Mouse (Mus musculus) forebrain, embryonic 12.5 days (tissue): ENCODE measurements around the gene Tmem185b. TPM values are rescaled to one million over a fixed set of nuclear protein-coding genes. Genes with fewer than 3 reads are reported as not detected.

ENCODE experiments used
- ATAC-seq: fragments of 200-750 bp; cut with Nextera tagmentation; 2 replicates; pipeline ENCODE4 v1.8.0; 2017; ENCODE audit warnings: moderate TSS enrichment; ENCODE audit not compliant: low FRiP score
- H3K27ac ChIP-seq: fragments of 300-500 bp; sonication (generic); 2 replicates; pipeline ENCODE4 v1.5.1; 2016; ENCODE audit warnings: mild to moderate bottlenecking
- H3K27me3 ChIP-seq: fragments of 300-500 bp; sonication (generic); 2 replicates; pipeline ENCODE4 v1.6.1; 2016; ENCODE audit warnings: mild to moderate bottlenecking
- H3K36me3 ChIP-seq: fragments of 300-500 bp; sonication (generic); replicated peaks from 2 replicates; pipeline ENCODE4 v1.6.1; 2016; ENCODE audit warnings: mild to moderate bottlenecking
- H3K4me1 ChIP-seq: fragments of 300-500 bp; sonication (generic); 2 replicates; pipeline ENCODE4 v1.6.1; 2016
- H3K4me2 ChIP-seq: fragments of 300-500 bp; sonication (generic); 2 replicates; pipeline ENCODE4 v1.6.1; 2016; ENCODE audit warnings: mild to moderate bottlenecking, moderate library complexity
- H3K4me3 ChIP-seq: fragments of 300-500 bp; sonication (generic); replicated peaks from 2 replicates; pipeline ENCODE4 v1.5.1; 2016; ENCODE audit warnings: mild to moderate bottlenecking
- H3K9ac ChIP-seq: fragments of 300-500 bp; sonication (generic); 2 replicates; pipeline ENCODE4 v1.6.1; 2016; ENCODE audit warnings: mild to moderate bottlenecking
- H3K9me3 ChIP-seq: fragments of 300-500 bp; sonication (generic); 2 replicates; pipeline ENCODE4 v1.6.1; 2016
- WGBS: fragments of 180-500 bp; shearing (Covaris S2); methylation state at CpG from one replicate; pipeline ENCODE4 v1.1.7; 2016; 5-methylcytosine and 5-hydroxymethylcytosine counted together
- polyA plus RNA-seq: library from polyadenylated mRNA; unstranded; fragments of >200 nt; fragmentation: Nextera tagmentation; extraction: Ambion mirVana; gene quantifications from 2 replicates; pipeline ENCODE4 v1.2.1, GENCODE M21; 2016

The Tmem185b gene
- polyA plus RNA-seq, 1 experiment from 2014 or later: 19.7 TPM

GRCm38 (mm10) chr1:119505951-119506350 lies 20.0 kb upstream of the Tmem185b start:
- no peak for ATAC-seq
- Histone ChIP-seq H3K27me3 (peaks cover 20% of the 10 kb centered on the region), H3K36me3 (no peaks in the 10 kb centered on the region), H3K9me3 (no peaks in the 10 kb centered on the region), H3K27ac (no peak overlapping the region), H3K4me2 (no peak overlapping the region), H3K9ac (no peak overlapping the region), H3K4me1 (peaks cover 20% of the 10 kb centered on the region), H3K4me3 (no peak overlapping the region)
- 90% methylated on average over 3 of the region's 3 CpGs for WGBS

GRCm38 (mm10) chr1:119508548-119508947 lies 17.4 kb upstream of the Tmem185b start:
- no peak for ATAC-seq
- Histone ChIP-seq H3K27ac (no peak overlapping the region), H3K27me3 (peaks cover 20% of the 10 kb centered on the region), H3K4me2 (no peak overlapping the region), H3K4me1 (peaks cover 14% of the 10 kb centered on the region), H3K9me3 (no peaks in the 10 kb centered on the region), H3K9ac (no peak overlapping the region), H3K4me3 (no peak overlapping the region), H3K36me3 (no peaks in the 10 kb centered on the region)
- 43% methylated on average over 4 of the region's 4 CpGs for WGBS

- H3K4me1 ChIP-seq: peaks cover 8% of the 10 kb centered on the region
- WGBS: 87% methylated on average over 7 of the region's 7 CpGs
- no peaks in the 10 kb centered on the region for H3K36me3 ChIP-seq
- no peak overlapping the region for H3K27ac ChIP-seq
- H3K4me3 ChIP-seq: no peak overlapping the region
- H3K27me3 ChIP-seq: peaks cover 20% of the 10 kb centered on the region
- H3K9ac ChIP-seq: no peak overlapping the region
- H3K4me2 ChIP-seq: no peak overlapping the region
- no peaks in the 10 kb centered on the region for H3K9me3 ChIP-seq
- no peak for ATAC-seq
These were observed 16.5 kb upstream of the Tmem185b start for GRCm38 (mm10) chr1:119509474-119509873.

GRCm38 (mm10) chr1:119510409-119510808 lies 15.6 kb upstream of the Tmem185b start:
- Histone ChIP-seq H3K4me1 (peaks cover 2% of the 10 kb centered on the region), H3K9me3 (no peaks in the 10 kb centered on the region), H3K36me3 (no peaks in the 10 kb centered on the region), H3K27me3 (peaks cover 19% of the 10 kb centered on the region), H3K4me2 (no peak overlapping the region), H3K27ac (no peak overlapping the region), H3K4me3 (no peak overlapping the region), H3K9ac (no peak overlapping the region)
- 74% methylated on average over 9 of the region's 9 CpGs for WGBS
- no peak for ATAC-seq

- ATAC-seq: no peak
- WGBS: 67% methylated on average over 8 of the region's 8 CpGs
- no peak overlapping the region for H3K9ac ChIP-seq
- no peak overlapping the region for H3K27ac ChIP-seq
- H3K4me1 ChIP-seq: no peaks in the 10 kb centered on the region; the same call in 1 of the 2 replicates
- no peaks in the 10 kb centered on the region for H3K9me3 ChIP-seq
- H3K36me3 ChIP-seq: no peaks in the 10 kb centered on the region
- H3K4me3 ChIP-seq: no peak overlapping the region
- H3K27me3 ChIP-seq: peaks cover 15% of the 10 kb centered on the region
- H3K4me2 ChIP-seq: no peak overlapping the region
These were observed 15.1 kb upstream of the Tmem185b start for GRCm38 (mm10) chr1:119510857-119511256.

- Histone ChIP-seq H3K4me3 (no peak overlapping the region), H3K9ac (no peak overlapping the region), H3K4me1 (no peaks in the 10 kb centered on the region), H3K36me3 (no peaks in the 10 kb centered on the region), H3K9me3 (no peaks in the 10 kb centered on the region), H3K27ac (no peak overlapping the region), H3K4me2 (no peak overlapping the region), H3K27me3 (no peaks in the 10 kb centered on the region)
- 85% methylated on average over 7 of the region's 7 CpGs for WGBS
- no peak for ATAC-seq
These were observed 7.9 kb upstream of the Tmem185b start for GRCm38 (mm10) chr1:119518060-119518459.

GRCm38 (mm10) chr1:119518786-119519185 lies 7.2 kb upstream of the Tmem185b start:
- no peaks in the 10 kb centered on the region for H3K9me3 ChIP-seq
- no peak overlapping the region for H3K4me3 ChIP-seq
- H3K27ac ChIP-seq: no peak overlapping the region
- H3K36me3 ChIP-seq: no peaks in the 10 kb centered on the region
- no peak overlapping the region for H3K4me2 ChIP-seq
- H3K9ac ChIP-seq: no peak overlapping the region
- no peaks in the 10 kb centered on the region for H3K4me1 ChIP-seq
- ATAC-seq: no peak
- H3K27me3 ChIP-seq: no peaks in the 10 kb centered on the region

- no peak overlapping the region for H3K4me3 ChIP-seq
- H3K27me3 ChIP-seq: no peaks in the 10 kb centered on the region
- no peaks in the 10 kb centered on the region for H3K4me1 ChIP-seq
- H3K4me2 ChIP-seq: no peak overlapping the region
- H3K9ac ChIP-seq: no peak overlapping the region
- no peaks in the 10 kb centered on the region for H3K9me3 ChIP-seq
- ATAC-seq: no peak
- 83% methylated on average over 6 of the region's 6 CpGs for WGBS
- H3K36me3 ChIP-seq: no peaks in the 10 kb centered on the region
- no peak overlapping the region for H3K27ac ChIP-seq
These were observed 6.7 kb upstream of the Tmem185b start for GRCm38 (mm10) chr1:119519286-119519685.

- 61% methylated on average over 2 of the region's 2 CpGs for WGBS
- Histone ChIP-seq H3K4me2 (no peak overlapping the region), H3K27ac (no peak overlapping the region), H3K9ac (no peak overlapping the region), H3K36me3 (no peaks in the 10 kb centered on the region), H3K4me3 (no peak overlapping the region), H3K27me3 (no peaks in the 10 kb centered on the region), H3K9me3 (no peaks in the 10 kb centered on the region), H3K4me1 (peaks cover 13% of the 10 kb centered on the region)
- ATAC-seq: no peak
These were observed 4.9 kb upstream of the Tmem185b start for GRCm38 (mm10) chr1:119521029-119521428.

- Histone ChIP-seq H3K27ac (no peak overlapping the region), H3K4me1 (peaks cover 18% of the 10 kb centered on the region), H3K9me3 (no peaks in the 10 kb centered on the region), H3K4me3 (no peak overlapping the region), H3K27me3 (no peaks in the 10 kb centered on the region), H3K36me3 (no peaks in the 10 kb centered on the region), H3K9ac (no peak overlapping the region), H3K4me2 (no peak overlapping the region)
- 85% methylated on average over 7 of the region's 7 CpGs for WGBS
- ATAC-seq: no peak
These were observed 4.3 kb upstream of the Tmem185b start for GRCm38 (mm10) chr1:119521681-119522080.

- peaks cover 8% of the 10 kb centered on the region; the same call in 1 of the 2 replicates for H3K9me3 ChIP-seq
- no peaks in the 10 kb centered on the region for H3K27me3 ChIP-seq
- H3K4me3 ChIP-seq: no peak overlapping the region
- no peak overlapping the region for H3K4me2 ChIP-seq
- H3K4me1 ChIP-seq: peaks cover 27% of the 10 kb centered on the region
- WGBS: 89% methylated on average over 4 of the region's 4 CpGs
- peaks cover 9% of the 10 kb centered on the region for H3K36me3 ChIP-seq
- ATAC-seq: no peak
- no peak overlapping the region for H3K27ac ChIP-seq
- no peak overlapping the region for H3K9ac ChIP-seq
These were observed 3.2 kb upstream of the Tmem185b start for GRCm38 (mm10) chr1:119522726-119523125.

GRCm38 (mm10) chr1:119523369-119523768 lies 2.6 kb upstream of the Tmem185b start:
- no peak for ATAC-seq
- Histone ChIP-seq H3K9me3 (peaks cover 11% of the 10 kb centered on the region), H3K36me3 (peaks cover 14% of the 10 kb centered on the region), H3K9ac (no peak overlapping the region), H3K4me1 (peaks cover 27% of the 10 kb centered on the region), H3K27me3 (no peaks in the 10 kb centered on the region), H3K4me2 (no peak overlapping the region), H3K27ac (no peak overlapping the region), H3K4me3 (no peak overlapping the region)
- 76% methylated on average over 7 of the region's 7 CpGs for WGBS

- Histone ChIP-seq H3K27me3 (no peaks in the 10 kb centered on the region), H3K9ac (no peak overlapping the region), H3K27ac (no peak overlapping the region), H3K9me3 (peaks cover 15% of the 10 kb centered on the region), H3K4me1 (peaks cover 27% of the 10 kb centered on the region), H3K4me2 (no peak overlapping the region), H3K4me3 (no peak overlapping the region), H3K36me3 (peaks cover 18% of the 10 kb centered on the region)
- 90% methylated on average over 7 of the region's 7 CpGs for WGBS
- no peak for ATAC-seq
These were observed 2.1 kb upstream of the Tmem185b start for GRCm38 (mm10) chr1:119523826-119524225.
